ENCODE assay signal across 9 mouse cellular contexts in the genomic region with DNA sequence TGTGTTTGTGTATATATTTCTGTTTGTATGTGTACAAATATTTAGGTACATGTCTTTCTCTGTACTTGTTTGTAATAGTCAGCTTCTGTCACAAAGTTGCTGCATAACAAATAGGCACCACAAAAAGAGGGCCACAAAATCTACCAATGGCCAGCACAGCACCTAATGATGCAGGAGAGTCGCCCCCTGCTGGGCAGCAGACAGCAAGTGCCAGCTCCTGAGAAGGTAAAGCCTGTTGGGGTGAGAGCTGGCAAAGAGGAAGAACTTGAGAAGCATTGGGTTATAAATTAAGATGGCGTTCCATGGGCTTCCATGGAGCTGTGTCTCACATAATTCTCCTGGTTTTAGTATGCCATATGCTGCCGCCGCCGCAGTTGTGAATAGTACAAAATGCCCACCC. TPM values are rescaled to one million over a fixed set of nuclear protein-coding genes. Genes with fewer than 3 reads are reported as not detected.
DNase-seq lines count a peak whose midpoint lies in the region; ATAC-seq and TF ChIP-seq lines count a peak whose summit lies in the region.
"Had no signal": no experiment of that assay in that cellular context is flagged by ENCODE, and none has a peak within 500 bp of the region (broad histone marks: within the 10 kb centered on the region; RNA-seq: fewer than 3 reads in every experiment).

No protein-coding gene starts in this region.

- peak overlapping the region; percentile 8 for H3K4me3 ChIP-seq in testis, adult 2 months (ENCODE audit: control insufficient read depth, low read depth, low read length)
- no peak overlapping the region for H3K4me3 ChIP-seq in hindbrain, embryonic 14.5 days (replicated peaks; ENCODE audit: low read length)
- H3K4me3 ChIP-seq: liver, embryonic 13.5 days had no signal

- no peaks in the 10 kb centered on the region for H3K36me3 ChIP-seq in testis, adult 2 months (ENCODE audit: control insufficient read depth, insufficient read depth, low read length)
- peaks cover 9% of the 10 kb centered on the region for H3K36me3 ChIP-seq in hindbrain, embryonic 14.5 days (replicated peaks; ENCODE audit: control insufficient read depth, insufficient read depth)
- no peaks in the 10 kb centered on the region; the same call in 1 of the 2 replicates for H3K36me3 ChIP-seq in splenic B cell, adult 2 months (ENCODE audit: control insufficient read depth, insufficient read depth, low read length, poor library complexity, severe bottlenecking)

- DNase-seq in testis, postnatal 10 days (ENCODE audit: low spot score) = no peak
- DNase-seq in T-cell, adult 2 months (ENCODE audit: low spot score) = peak; percentile 23
- no peak for DNase-seq in hindbrain, embryonic 14.5 days (ENCODE audit: low spot score)
- peak; percentile 60 for DNase-seq in splenic B cell, adult 2 months (ENCODE audit: low read depth, low spot score)
- no peak for DNase-seq in frontal cortex, adult 2 months (ENCODE audit: extremely low spot score in 1 of 2, low spot score in 1 of 2)
- DNase-seq in ovary, postnatal 14 days (ENCODE audit: low spot score) = no peak
- DNase-seq: kidney, adult 11 months; liver, embryonic 13.5 days had no signal

- no peak overlapping the region for H3K27ac ChIP-seq in testis, adult 2 months (ENCODE audit: control insufficient read depth, insufficient read depth, low read depth, low read length)
- 0 out of 2 replicates have a peak overlapping the region, but pooled peaks have one; percentile 48 for H3K27ac ChIP-seq in hindbrain, embryonic 14.5 days
- H3K27ac ChIP-seq: liver, embryonic 13.5 days had no signal

- H3K27me3 ChIP-seq in testis, adult 2 months (ENCODE audit: control insufficient read depth, insufficient read depth, low read length) = no peaks in the 10 kb centered on the region
- H3K27me3 ChIP-seq in hindbrain, embryonic 14.5 days (ENCODE audit: control insufficient read depth, insufficient read depth, low read length) = no peaks in the 10 kb centered on the region
- no peaks in the 10 kb centered on the region for H3K27me3 ChIP-seq in splenic B cell, adult 2 months (ENCODE audit: control insufficient read depth, insufficient read depth, low read length, poor library complexity, severe bottlenecking)
- H3K27me3 ChIP-seq: liver, embryonic 13.5 days had no signal

- 68% methylated on average over 5 of the region's 5 CpGs for WGBS in hindbrain, embryonic 14.5 days

- H3K9me3 ChIP-seq in hindbrain, embryonic 14.5 days (ENCODE audit: control insufficient read depth, low read length) = no peaks in the 10 kb centered on the region
- H3K9me3 ChIP-seq: liver, embryonic 13.5 days had no signal

- H3K4me1 ChIP-seq in testis, adult 2 months (ENCODE audit: control insufficient read depth, insufficient read depth, low read length) = peaks cover 13% of the 10 kb centered on the region
- H3K4me1 ChIP-seq in hindbrain, embryonic 14.5 days (replicated peaks; ENCODE audit: control insufficient read depth, insufficient read depth, low read length) = peaks cover 16% of the 10 kb centered on the region

- no peak for ATAC-seq in hindbrain, embryonic 14.5 days (ENCODE audit: low FRiP score)

- H3K9ac ChIP-seq in hindbrain, embryonic 14.5 days = no peak overlapping the region
- H3K9ac ChIP-seq: liver, embryonic 13.5 days had no signal

- peak; percentile 48; the same call in 1 of the 2 replicates for TF ChIP-seq CTCF in testis, adult 2 months (IDR thresholded peaks at IDR 0.05; ENCODE audit: control insufficient read depth, insufficient read depth, insufficient replicate concordance, low read depth, low read length)

- no peak for TF ChIP-seq POLR2A in testis, adult 2 months (IDR thresholded peaks at IDR 0.05; ENCODE audit: control insufficient read depth, low read depth, low read length)

- H3K4me2 ChIP-seq in hindbrain, embryonic 14.5 days (replicated peaks) = no peak overlapping the region
- H3K4me2 ChIP-seq: liver, embryonic 13.5 days had no signal

RNA-seq across cellular contexts. Expression of a gene that starts 0.6 kb away (rescaled TPM):
- polyA plus RNA-seq in testis, adult 2 months (2012; rRNA removed) = 31.2 and 32.0 TPM in 2 replicates
- polyA plus RNA-seq in hindbrain, embryonic 14.5 days (2014; fragmentation: Nextera tagmentation; extraction: Ambion mirVana) = 9.2 and 9.7 TPM in 2 replicates
- polyA plus RNA-seq in frontal cortex, adult 2 months (2012; rRNA removed) = 6.3 and 6.5 TPM in 2 replicates

RNA-seq across cellular contexts. Expression of a gene that starts 13.7 kb away (rescaled TPM):
- polyA plus RNA-seq in testis, adult 2 months (2012; rRNA removed) = 19.1 TPM in 2 replicates
- 6.5 and 7.9 TPM in 2 replicates for polyA plus RNA-seq in hindbrain, embryonic 14.5 days (2014; fragmentation: Nextera tagmentation; extraction: Ambion mirVana)
- 22.6 and 25.8 TPM in 2 replicates for polyA plus RNA-seq in frontal cortex, adult 2 months (2012; rRNA removed)

Comparison
In these comparisons a context has a peak if more than half of its experiments do, and no peak if none do; other contexts are left out.
1. DNase-seq: peak in T-cell, adult 2 months (single experiment) and splenic B cell, adult 2 months (single experiment); none in testis, postnatal 10 days (single experiment), hindbrain, embryonic 14.5 days (single experiment), frontal cortex, adult 2 months (0 of 2) and ovary, postnatal 14 days (single experiment).